Mouse (Mus musculus) frontal cortex, postnatal 25 days (tissue): ENCODE measurements at regions not wholly inside any gene's neighbourhood (a gene's known extent, or its start where the extent isn't known, plus 50 kb on each side); places are given as distances from the start of the nearest gene placed in this dataset.

Experiments
- DNase-seq, 2 experiments: peaks; one replicate each; pipeline ENCODE4 v3.0.0; 2022; ENCODE audit warnings: low spot score in 2 of 2

DNA sequence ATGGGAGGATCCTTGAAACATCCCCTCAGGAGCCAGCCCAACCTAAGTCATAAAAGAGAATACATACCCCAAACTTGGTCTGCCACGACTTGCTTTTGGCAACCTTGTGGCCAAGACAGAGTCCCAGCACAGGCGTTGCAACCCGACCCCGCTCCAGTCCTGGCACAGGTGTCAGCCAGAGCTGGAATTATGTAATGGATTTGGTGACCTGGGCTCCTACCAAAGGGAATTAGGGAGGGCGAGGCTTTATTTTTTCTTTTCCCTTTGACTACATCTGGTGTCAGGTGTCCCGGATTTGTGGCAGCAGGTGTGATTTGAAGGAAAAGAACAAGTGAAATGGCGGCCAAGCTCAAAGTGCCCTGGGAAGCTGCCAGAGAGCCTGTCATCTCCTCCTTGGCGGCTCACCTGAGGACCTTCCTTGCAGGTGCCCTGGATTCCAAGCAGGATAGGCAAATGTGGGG is 212.9 kb downstream of the Mef2c start:
- DNase-seq = peak in 1 of 2 experiments; percentile 34

DNA sequence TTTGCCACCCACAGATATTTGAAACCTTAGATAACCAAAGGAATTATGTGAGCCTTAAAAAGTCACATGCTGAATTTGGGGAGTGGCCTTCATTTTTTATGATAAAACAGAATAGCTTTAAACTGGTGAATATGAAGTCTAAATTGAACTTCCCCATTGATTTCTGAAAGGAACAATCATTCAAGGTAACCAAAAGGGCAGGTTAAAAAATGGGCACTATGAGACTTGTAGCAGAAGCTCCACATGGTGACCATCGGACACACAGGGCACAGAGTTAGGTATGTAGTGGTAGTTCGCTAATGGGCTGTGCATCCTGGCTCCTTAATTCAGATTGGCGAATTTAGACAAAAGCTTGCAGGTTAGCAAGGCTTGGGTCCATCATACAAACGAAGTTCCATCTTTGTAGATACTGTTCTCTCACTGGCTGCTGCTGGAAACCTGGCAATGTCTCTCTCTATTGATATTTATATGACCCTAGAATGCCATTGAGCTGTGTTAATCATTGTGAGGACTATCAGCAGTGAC is 213.9 kb downstream of the Mef2c start:
- DNase-seq = no peak

DNA sequence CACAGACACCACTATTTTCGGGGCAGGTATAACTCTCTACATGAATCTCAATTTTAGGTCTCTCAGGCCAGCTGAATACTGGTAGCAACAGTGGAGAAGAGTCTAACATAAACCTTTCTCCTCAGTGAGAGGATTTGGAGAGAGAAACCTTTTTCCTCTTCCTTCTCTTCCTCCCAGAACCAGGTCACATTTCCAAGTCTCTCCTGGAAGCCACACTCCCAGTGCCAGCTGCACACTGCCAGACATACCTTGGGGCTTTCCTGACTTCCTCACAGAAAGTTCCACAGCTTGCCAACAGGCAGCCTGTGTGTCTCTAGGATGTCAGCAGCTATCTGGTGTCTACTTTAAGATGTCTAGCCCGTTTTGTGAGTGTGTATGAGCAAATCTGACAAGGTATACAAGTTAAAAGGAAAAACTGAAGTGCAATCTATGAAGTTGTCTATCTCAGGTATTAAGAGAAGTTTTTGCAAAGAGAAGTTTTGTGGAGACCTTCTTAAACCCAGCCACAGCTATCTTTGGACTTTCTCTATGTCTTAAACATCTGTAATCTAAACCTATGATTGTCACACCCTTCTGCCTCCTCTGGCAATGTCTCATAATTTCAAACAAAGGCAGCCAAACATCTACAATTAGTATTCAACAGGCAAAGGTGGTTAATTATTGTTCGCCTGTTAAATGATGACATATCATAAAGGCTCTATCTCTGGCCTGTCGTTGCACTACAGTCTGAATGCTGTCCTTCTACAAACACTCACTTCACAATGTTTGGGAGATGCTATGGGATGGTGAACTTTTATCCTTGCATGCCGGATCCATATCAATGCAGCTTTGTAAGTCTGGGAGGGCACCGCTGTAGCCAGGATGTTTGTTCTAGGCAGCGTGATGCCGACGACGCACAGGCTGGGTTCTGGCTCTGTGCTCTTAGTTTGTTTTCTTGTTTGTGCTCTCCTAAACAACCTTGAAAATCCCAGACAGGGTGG is 214.9 kb downstream of the Mef2c start:
- no peak for DNase-seq

DNA sequence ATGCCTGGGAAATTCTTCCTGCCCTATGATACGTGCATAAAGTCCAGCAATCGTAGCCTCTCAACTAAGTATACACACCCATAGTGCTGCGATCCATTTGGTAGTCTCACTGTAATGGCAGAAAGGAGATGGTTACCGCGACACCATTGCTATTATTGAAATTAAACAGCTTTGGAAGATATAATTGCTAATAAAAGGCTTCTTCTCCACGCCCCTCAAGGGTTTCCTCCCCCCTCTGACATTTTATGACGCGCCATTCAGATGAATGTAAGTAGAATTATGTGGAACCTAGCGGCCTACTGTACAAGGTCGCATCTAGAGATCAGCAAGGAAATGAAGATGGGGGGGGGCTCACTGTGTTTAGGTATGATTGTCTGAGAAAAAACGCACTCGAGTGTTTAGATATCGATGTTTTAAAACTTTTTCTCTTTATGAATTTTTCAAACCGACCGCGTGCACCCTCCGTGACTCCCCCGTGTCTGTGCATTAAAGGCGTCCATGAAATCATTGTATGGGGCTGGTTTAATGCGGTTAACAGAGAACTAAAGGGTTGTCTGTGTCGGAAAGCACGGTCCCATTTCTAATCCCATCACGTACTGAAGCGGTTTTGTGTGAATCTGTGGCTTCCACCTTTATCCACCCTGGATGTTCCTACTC is 215.9 kb downstream of the Mef2c start:
- DNase-seq = no peak

DNA sequence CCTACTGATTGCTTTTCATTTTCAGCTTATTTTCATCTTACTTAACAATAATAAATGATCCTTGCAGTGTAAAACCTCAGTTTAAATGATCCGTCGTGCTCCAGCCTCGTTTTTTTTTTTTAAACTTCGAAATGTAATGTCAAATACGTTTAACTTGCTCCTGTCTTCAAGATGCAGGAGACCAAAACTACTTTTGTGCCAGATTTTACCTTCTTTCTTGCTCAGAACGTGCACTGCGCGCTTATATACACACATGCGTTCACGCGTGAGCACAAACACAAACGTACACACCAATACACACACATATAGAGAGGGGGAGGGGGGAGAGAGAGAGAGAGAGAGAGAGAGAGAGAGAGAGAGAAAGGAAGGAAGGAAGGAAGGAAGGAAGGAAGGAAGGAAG is 216.5 kb downstream of the Mef2c start:
- no peak for DNase-seq

DNA sequence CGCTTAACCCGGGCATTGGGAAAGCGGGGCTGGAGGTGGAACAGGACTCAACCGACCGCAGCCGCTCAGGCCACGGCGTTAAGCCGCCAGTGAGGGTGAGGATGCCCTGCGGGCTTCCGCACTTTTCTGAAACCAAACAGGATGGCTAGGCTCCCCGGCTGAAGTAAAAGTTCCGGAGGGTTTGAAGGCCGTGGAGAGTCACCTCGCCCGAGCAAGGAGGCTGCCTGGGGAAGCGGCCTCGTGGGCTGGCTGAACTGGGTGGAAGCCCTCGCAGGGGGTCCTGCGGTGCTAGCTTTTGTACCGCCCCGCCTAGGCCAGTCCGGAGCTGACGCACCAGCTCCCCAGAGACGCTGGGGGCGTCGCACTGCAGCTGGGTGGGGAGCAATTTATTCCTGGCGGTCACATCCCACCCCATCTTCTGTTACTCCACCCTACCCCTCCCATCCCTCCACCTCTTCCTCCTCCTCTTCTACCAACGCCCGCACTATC is 217.1 kb downstream of the Mef2c start:
- peak in 1 of 2 experiments; percentile 70 for DNase-seq

DNA sequence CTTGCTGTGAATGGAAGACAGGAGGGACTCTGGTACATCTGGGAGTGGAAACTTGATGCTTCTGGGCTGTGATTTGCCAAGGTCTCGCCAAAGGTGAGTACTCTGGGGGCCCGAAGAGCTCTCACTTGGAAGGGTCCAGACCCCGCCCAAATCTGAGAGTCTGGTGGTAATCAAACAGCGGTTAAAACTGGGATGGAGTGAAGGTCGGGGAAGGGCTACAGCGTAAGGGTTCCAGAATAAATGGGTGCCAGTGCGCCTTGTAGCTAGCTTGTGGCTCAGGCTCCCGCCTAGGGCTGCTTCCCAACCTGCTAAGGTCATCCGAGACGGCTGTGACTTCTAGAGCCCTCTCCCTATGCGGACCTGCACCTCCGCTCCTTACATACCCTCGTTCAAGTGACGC is 217.7 kb downstream of the Mef2c start:
- DNase-seq = no peak

- DNase-seq = peak in 1 of 2 experiments; percentile 45
These were observed 218.4 kb downstream of the Mef2c start for GRCm38 (mm10) chr13:83722241-83722640.

DNA sequence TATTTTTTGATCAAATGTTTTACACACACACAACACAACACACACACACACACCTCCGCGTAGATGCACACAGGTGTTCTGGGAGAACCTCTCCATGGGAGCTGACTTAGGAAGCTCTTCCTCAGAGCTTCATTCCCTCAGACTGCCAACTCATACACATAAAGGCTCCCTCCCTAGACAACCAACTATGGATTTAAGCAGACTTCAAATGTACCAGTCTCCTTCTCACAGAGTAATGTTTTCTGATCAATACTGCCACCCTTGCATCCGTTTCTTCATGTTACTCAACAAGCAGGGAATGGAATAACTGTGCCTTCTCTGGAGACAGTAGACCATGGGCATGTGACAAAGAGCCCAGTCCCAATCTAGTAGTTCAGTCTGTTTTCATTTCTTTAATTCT is 219.0 kb downstream of the Mef2c start:
- DNase-seq = no peak

DNA sequence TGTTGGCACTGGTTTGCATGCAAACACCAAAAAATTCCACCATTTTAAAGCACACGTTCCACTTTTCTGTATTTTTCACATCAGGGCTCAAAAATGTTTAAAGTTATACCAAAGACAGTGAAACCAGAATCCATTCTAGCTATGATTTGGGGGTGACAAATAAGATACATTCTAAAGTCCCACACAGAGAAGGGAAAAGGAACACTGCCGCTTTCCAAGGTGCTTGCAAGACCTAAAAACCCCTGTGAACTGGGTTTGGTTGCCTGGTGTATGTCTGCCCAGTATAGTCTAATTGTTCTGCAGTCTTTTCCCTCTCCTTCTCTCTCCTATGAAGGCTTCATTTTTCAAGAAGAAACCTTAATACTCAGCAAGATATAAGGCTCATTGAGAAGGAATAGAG is 219.6 kb downstream of the Mef2c start:
- no peak for DNase-seq

GRCm38 (mm10) chr13:83724196-83724595 is 220.4 kb downstream of the Mef2c start:
- no peak for DNase-seq

- DNase-seq = peak in 1 of 2 experiments; percentile 80
These were observed 221.2 kb downstream of the Mef2c start for GRCm38 (mm10) chr13:83724995-83725394.

- DNase-seq = no peak
These were observed 222.0 kb downstream of the Mef2c start for GRCm38 (mm10) chr13:83725831-83726230.

DNA sequence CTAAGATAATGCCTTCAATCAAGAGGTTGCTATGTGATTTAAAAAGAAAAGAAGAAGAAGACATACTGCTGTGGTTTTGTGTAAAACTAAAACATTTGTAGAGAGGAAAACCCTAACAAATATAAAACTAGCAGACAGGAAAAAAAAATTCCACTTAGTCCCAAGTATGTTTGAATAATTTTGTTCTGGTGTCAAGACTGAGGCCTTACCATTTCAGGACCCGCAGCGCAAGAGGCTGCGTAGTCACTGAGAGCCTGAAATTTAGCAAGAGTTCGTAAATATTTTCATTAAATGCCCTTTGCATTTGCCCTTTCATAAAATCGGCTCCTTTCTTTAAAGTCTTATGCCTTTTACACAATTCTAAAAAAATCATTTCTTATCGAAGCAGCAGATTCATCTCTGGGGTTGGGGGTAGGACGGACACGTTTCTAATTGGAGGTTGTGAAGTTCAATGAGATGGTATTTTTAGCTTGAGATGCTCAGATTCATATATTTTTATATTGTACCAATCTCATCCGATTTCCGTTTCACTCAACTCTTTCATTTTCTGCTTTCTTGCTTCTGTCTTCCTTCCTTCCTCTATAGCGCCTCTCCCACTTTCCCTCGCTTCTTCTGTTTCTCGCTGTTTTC is 222.6 kb downstream of the Mef2c start:
- DNase-seq = no peak

- no peak for DNase-seq
These were observed 223.4 kb downstream of the Mef2c start for GRCm38 (mm10) chr13:83727051-83727765.

DNA sequence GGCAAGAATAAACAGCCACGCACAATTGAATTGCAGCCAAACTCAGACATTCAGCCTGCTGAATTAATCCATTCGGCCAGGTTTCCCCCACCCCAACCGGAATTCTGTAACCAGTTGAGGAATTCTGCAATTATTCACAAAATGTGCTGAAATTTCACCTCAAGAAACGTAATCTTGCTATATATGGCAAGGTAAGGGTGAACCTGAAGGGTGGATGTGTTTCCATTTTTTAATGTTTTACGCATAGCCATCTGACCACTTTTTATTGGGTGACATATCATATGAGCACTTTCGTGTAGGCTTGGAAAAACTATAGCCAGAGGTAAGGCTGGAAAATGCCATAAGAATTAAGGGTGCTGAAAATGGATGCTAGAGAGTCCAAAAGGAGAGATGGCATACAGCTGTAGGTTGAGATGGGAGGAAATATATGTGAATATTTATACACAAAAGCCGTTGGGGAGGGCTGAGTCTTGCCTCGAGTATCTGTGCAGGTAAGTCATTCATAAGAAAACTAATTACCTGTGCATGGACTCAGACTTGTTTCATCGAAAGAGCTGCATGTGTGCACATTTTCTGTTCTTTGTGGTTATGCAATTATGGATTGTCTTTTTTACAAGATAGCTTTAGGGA is 224.0 kb downstream of the Mef2c start:
- DNase-seq = no peak

- DNase-seq = no peak
These were observed 224.7 kb downstream of the Mef2c start for GRCm38 (mm10) chr13:83728421-83729010.

GRCm38 (mm10) chr13:83729331-83730009 is 225.6 kb downstream of the Mef2c start:
- peak in 1 of 2 experiments; percentile 68 for DNase-seq

DNA sequence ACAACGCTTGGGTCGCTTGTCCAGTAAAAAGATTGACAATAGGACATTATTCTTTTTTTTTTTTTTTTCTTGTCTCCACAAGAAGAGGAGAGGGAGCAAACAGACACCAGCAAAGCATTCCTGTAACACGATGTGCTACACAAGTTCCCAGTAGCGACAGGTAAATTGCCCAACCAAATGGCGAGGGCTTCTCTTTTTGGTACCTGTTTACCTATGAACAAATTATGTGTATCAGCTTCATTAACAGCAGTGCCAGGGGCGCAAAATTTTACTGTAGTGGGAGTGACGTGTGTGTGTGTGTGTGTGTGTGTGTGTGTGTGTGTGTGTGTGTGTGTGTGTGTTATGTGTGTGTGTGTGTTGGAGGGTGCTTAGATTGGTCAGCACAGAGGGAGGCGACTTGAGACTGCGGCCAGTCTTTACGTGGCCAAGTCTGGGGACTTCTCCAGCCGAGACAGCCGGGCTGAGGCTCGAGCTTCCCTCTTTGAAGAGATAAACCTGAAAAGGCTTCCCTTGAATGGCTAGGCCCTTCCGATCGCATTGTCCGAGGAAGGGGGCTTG is 226.4 kb downstream of the Mef2c start:
- no peak for DNase-seq
